Mouse (Mus musculus): ENCODE data around the gene Irs2.

DNA sequence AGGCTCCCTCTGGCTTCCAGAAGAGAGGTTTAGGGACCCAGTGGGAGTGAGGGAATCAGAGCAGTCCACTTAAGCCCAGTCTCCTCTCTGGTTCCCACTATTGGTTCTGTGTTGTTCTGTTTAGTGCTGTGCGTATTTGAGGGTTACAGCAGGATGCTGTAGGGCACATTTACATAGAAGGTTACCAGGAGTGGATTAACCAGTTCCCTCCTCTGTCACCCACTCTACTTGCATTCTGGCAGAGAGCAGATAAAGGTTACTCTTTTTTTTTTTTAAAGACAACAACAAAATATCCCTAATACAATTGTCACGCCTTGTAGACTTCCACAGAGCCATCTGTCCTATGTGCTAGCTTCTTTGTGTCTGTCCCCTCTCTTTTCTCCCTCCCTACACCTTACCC lies 16.9 kb downstream of the Irs2 start:
- TF ChIP-seq CTCF (IDR thresholded peaks at IDR 0.05) (no peak), EP300 (IDR thresholded peaks at IDR 0.05) (no peak)

All from lung, postnatal 0 days (tissue).